Mouse (Mus musculus) CH12F3 (cell line): Measurements from ENCODE around the gene Tmem182.

ENCODE experiments used
- in situ Hi-C: fragments of 300-500 bp; cut with MboI; formaldehyde crosslinking; loops from 2 replicates; pipeline ENCODE4 v1.14.3; 2020; ENCODE audit warnings: low sequenced_read_pairs

The Tmem182 gene

GRCm38 (mm10) chr1:40805351-40805750, at the start of gene Tmem182:
Tmem182 (plus strand) TSS chr1:40805601.
- in situ Hi-C loops: no loop called here

GRCm38 (mm10) chr1:40759751-40760445, 45.5 kb upstream of the Tmem182 start:
- in situ Hi-C loops: no loop called here

- in situ Hi-C loops: no loop called here
These were observed 41.4 kb upstream of the Tmem182 start for GRCm38 (mm10) chr1:40764042-40764441.

- in situ Hi-C loops: no loop called here
These were observed 40.6 kb upstream of the Tmem182 start for GRCm38 (mm10) chr1:40764701-40765275.

- in situ Hi-C loops: no loop called here
These were observed 39.9 kb upstream of the Tmem182 start for GRCm38 (mm10) chr1:40765521-40765920.

GRCm38 (mm10) chr1:40767588-40767987, 37.8 kb upstream of the Tmem182 start:
- in situ Hi-C loops: no loop called here

- in situ Hi-C loops: no loop called here
These were observed 36.8 kb upstream of the Tmem182 start for GRCm38 (mm10) chr1:40768606-40769005.

GRCm38 (mm10) chr1:40769331-40769894, 36.0 kb upstream of the Tmem182 start:
- in situ Hi-C loops: no loop called here

- in situ Hi-C loops: no loop called here
These were observed 34.0 kb upstream of the Tmem182 start for GRCm38 (mm10) chr1:40771196-40771970.

GRCm38 (mm10) chr1:40773234-40773633, 32.2 kb upstream of the Tmem182 start:
- in situ Hi-C loops: no loop called here

- in situ Hi-C loops: no loop called here
These were observed 31.4 kb upstream of the Tmem182 start for GRCm38 (mm10) chr1:40774040-40774439.

- in situ Hi-C loops: no loop called here
These were observed 29.3 kb upstream of the Tmem182 start for GRCm38 (mm10) chr1:40776102-40776501.

- in situ Hi-C loops: no loop called here
These were observed 28.6 kb upstream of the Tmem182 start for GRCm38 (mm10) chr1:40776763-40777162.

- in situ Hi-C loops: no loop called here
These were observed 22.0 kb upstream of the Tmem182 start for GRCm38 (mm10) chr1:40783450-40783849.

- in situ Hi-C loops: no loop called here
These were observed 21.1 kb upstream of the Tmem182 start for GRCm38 (mm10) chr1:40784306-40784705.

GRCm38 (mm10) chr1:40785876-40786445, 19.4 kb upstream of the Tmem182 start:
- in situ Hi-C loops: no loop called here

GRCm38 (mm10) chr1:40788956-40789355, 16.4 kb upstream of the Tmem182 start:
- in situ Hi-C loops: no loop called here

- in situ Hi-C loops: no loop called here
These were observed 15.7 kb upstream of the Tmem182 start for GRCm38 (mm10) chr1:40789666-40790233.

GRCm38 (mm10) chr1:40790324-40791141, 14.9 kb upstream of the Tmem182 start, which contains the start of gene Mfsd9:
Mfsd9 (minus strand) TSS chr1:40790687.
- in situ Hi-C loops: no loop called here

GRCm38 (mm10) chr1:40795508-40795907, 9.9 kb upstream of the Tmem182 start:
- in situ Hi-C loops: no loop called here
